Mouse (Mus musculus) liver, adult 2 months (tissue): ENCODE data around the gene Cbx8.

Experiments used
- CTCF ChIP-seq: fragments of 200-500 bp; IDR thresholded peaks from 2 replicates; pipeline ENCODE4 v1.5.1; 2011; ENCODE audit warnings: low read depth, low read length, control low read depth
- POLR2A ChIP-seq: fragments of 200-500 bp; IDR thresholded peaks from 2 replicates; pipeline ENCODE4 v1.6.1; 2011; ENCODE audit warnings: low read length, control low read depth; ENCODE audit not compliant: insufficient read depth; ENCODE audit errors: extremely low read depth

GRCm38 (mm10) chr11:119040600-119041324, at the start of gene Cbx8:
- TF ChIP-seq POLR2A (peak; percentile 89), CTCF (no peak)
